Comparison of ENCODE assay signal across 8 mouse cellular contexts in genomic region chr2:160645614-160646137, GRCm38 (mm10). TPM values are rescaled to one million over a fixed set of nuclear protein-coding genes. Genes with fewer than 3 reads are reported as not detected.
A peak's percentile ranks its signal among the peaks of the same experiment; 100 is the strongest.
DNase-seq lines count a peak whose midpoint lies in the region; ATAC-seq lines count a peak whose summit lies in the region.

Gene Top1 (plus strand): TSS chr2:160645888.

- WGBS in forebrain, embryonic 14.5 days, result under 1% methylated on average over 50 of the region's 50 CpGs
- WGBS in neural tube, embryonic 15.5 days, result under 1% methylated on average over 50 of the region's 50 CpGs

- peak within 1 kb of the TSS; percentile 99 for H3K27ac ChIP-seq in forebrain, embryonic 14.5 days (ENCODE audit: low read depth, low read length)
- peak within 1 kb of the TSS; percentile 98 for H3K27ac ChIP-seq in neural tube, embryonic 15.5 days (replicated peaks)

- peak; percentile 99 for DNase-seq in ES-CJ7 (ENCODE audit: low read depth, low spot score)
- peak; percentile 98 for DNase-seq in cerebellum, adult 11 months
- DNase-seq in forebrain, embryonic 14.5 days (ENCODE audit: low spot score), result peak; percentile 100
- DNase-seq in heart, postnatal 14 days, result peak; percentile 99
- DNase-seq in layer of hippocampus, adult 11-12 months (ENCODE audit: low spot score), result peak; percentile 98
- peak; percentile 100 for DNase-seq in lung, adult 18-20 months
- peak; percentile 99 for DNase-seq in testis, postnatal 14 days (ENCODE audit: low spot score)

- H3K4me3 ChIP-seq in forebrain, embryonic 14.5 days (ENCODE audit: low read depth, low read length), result peak within 1 kb of the TSS; percentile 100
- H3K4me3 ChIP-seq in neural tube, embryonic 15.5 days (replicated peaks), result peak within 1 kb of the TSS; percentile 90

- intact Hi-C loops in heart, postnatal 14 days (cut with DNase I), result loop anchor here (2.0 to 5.0 kb wide), 3 partner anchors 17 to 57 kb away; no protein-coding TSS in a partner anchor

- H3K4me1 ChIP-seq in forebrain, embryonic 14.5 days (ENCODE audit: control insufficient read depth, insufficient read depth, low read length), result peaks cover 15% of the 10 kb centered on the region
- H3K4me1 ChIP-seq in neural tube, embryonic 15.5 days, result peaks cover 23% of the 10 kb centered on the region

- no peaks in the 10 kb centered on the region for H3K9me3 ChIP-seq in forebrain, embryonic 14.5 days (replicated peaks; ENCODE audit: control insufficient read depth, low read length)
- H3K9me3 ChIP-seq in neural tube, embryonic 15.5 days (replicated peaks), result no peaks in the 10 kb centered on the region

- H3K36me3 ChIP-seq in forebrain, embryonic 14.5 days (ENCODE audit: control insufficient read depth, insufficient read depth, low read length), result no peaks in the 10 kb centered on the region
- no peaks in the 10 kb centered on the region for H3K36me3 ChIP-seq in neural tube, embryonic 15.5 days

- H3K9ac ChIP-seq in forebrain, embryonic 14.5 days (ENCODE audit: low read length), result peak within 1 kb of the TSS; percentile 100
- H3K9ac ChIP-seq in neural tube, embryonic 15.5 days (replicated peaks), result peak within 1 kb of the TSS; percentile 100

- peak; percentile 96 for ATAC-seq in forebrain, embryonic 14.5 days
- ATAC-seq in neural tube, embryonic 15.5 days (ENCODE audit: low FRiP score), result peak; percentile 98

- peak within 1 kb of the TSS; percentile 94 for H3K4me2 ChIP-seq in forebrain, embryonic 14.5 days (ENCODE audit: low read length)
- peak within 1 kb of the TSS; percentile 62 for H3K4me2 ChIP-seq in neural tube, embryonic 15.5 days

- no peaks in the 10 kb centered on the region for H3K27me3 ChIP-seq in forebrain, embryonic 14.5 days (replicated peaks; ENCODE audit: control insufficient read depth, insufficient read depth, low read length)
- no peaks in the 10 kb centered on the region for H3K27me3 ChIP-seq in neural tube, embryonic 15.5 days (replicated peaks)

RNA-seq across cellular contexts. Expression of gene Top1, which starts in this region (rescaled TPM):
- polyA plus RNA-seq in forebrain, embryonic 14.5 days (2014; fragmentation: Nextera tagmentation; extraction: Ambion mirVana), result 84.0 and 85.1 TPM in 2 replicates
- 10 to 100 TPM; 59.1 to 60.9 TPM for total RNA-seq in heart, postnatal 14 days (2021)
- 65.2 and 68.5 TPM in 2 replicates for polyA plus RNA-seq in neural tube, embryonic 15.5 days (2015; fragmentation: Nextera tagmentation; extraction: Ambion mirVana)

Comparison
In these comparisons a context has a peak if more than half of its experiments do, and no peak if none do; other contexts are left out.
1. Peak in every context shown above with its lines: DNase-seq, ATAC-seq, H3K4me3 ChIP-seq and H3K27ac ChIP-seq.